Mouse (Mus musculus) heart, postnatal 25 days (tissue): Measurements from ENCODE around the gene Bcl11a. TPM values are rescaled to one million over a fixed set of nuclear protein-coding genes. Genes with fewer than 3 reads are reported as not detected.
A peak's percentile ranks its signal among the peaks of the same experiment; 100 is the strongest.

Experiments used
- DNase-seq: peaks from one replicate; pipeline ENCODE4 v3.0.0; 2022; ENCODE audit warnings: low spot score
- intact Hi-C: fragments of 180-260 bp; cut with DNase I; formaldehyde crosslinking; loops from one replicate; pipeline ENCODE4 v1.15.1; 2025
- total RNA-seq, 2 experiments: library from RNA; stranded (reverse); gene quantifications; 2 replicates each; pipeline ENCODE4 v1.2.3; 2021

The Bcl11a gene
- total RNA-seq, 2 experiments from 2014 or later, result 4.2 to 4.7 TPM

GRCm38 (mm10) chr11:24079392-24080391 lies 1.8 kb downstream of the Bcl11a start:
- intact Hi-C loops, result loop anchor here (5.0 kb wide), 1 partner anchor 1223 kb away; no protein-coding TSS in a partner anchor
- DNase-seq, result peak; percentile 6

GRCm38 (mm10) chr11:24080541-24080940 lies 2.7 kb downstream of the Bcl11a start:
- intact Hi-C loops, result loop anchor here (5.0 kb wide), 1 partner anchor 1222 kb away; no protein-coding TSS in a partner anchor
- no peak for DNase-seq

GRCm38 (mm10) chr11:24081016-24081686 lies 3.3 kb downstream of the Bcl11a start:
- peak; percentile 6 for DNase-seq
- intact Hi-C loops, result loop anchor here (5.0 kb wide), 1 partner anchor 1221 kb away; no protein-coding TSS in a partner anchor

- DNase-seq, result no peak
- intact Hi-C loops, result loop anchor here (5.0 kb wide), 1 partner anchor 1220 kb away; no protein-coding TSS in a partner anchor
These were observed 4.0 kb downstream of the Bcl11a start for GRCm38 (mm10) chr11:24081687-24082384.

GRCm38 (mm10) chr11:24082385-24083075 lies 4.7 kb downstream of the Bcl11a start:
- intact Hi-C loops, result loop anchor here (5.0 kb wide), 1 partner anchor 1220 kb away; no protein-coding TSS in a partner anchor
- DNase-seq, result no peak

GRCm38 (mm10) chr11:24083076-24083405 lies 5.2 kb downstream of the Bcl11a start:
- intact Hi-C loops, result loop anchor here (5.0 kb wide), 1 partner anchor 1219 kb away; no protein-coding TSS in a partner anchor
- DNase-seq, result no peak

- intact Hi-C loops, result loop anchor here (5.0 kb wide), 1 partner anchor 1219 kb away; no protein-coding TSS in a partner anchor
- DNase-seq, result no peak
These were observed 5.6 kb downstream of the Bcl11a start for GRCm38 (mm10) chr11:24083423-24083822.

- DNase-seq, result no peak
- intact Hi-C loops, result loop anchor here (5.0 kb wide), 1 partner anchor 1218 kb away; no protein-coding TSS in a partner anchor
These were observed 6.2 kb downstream of the Bcl11a start for GRCm38 (mm10) chr11:24084077-24084476.

GRCm38 (mm10) chr11:24084590-24084989 lies 6.7 kb downstream of the Bcl11a start:
- DNase-seq, result no peak
- intact Hi-C loops, result loop anchor here (5.0 kb wide), 1 partner anchor 1218 kb away; no protein-coding TSS in a partner anchor

- intact Hi-C loops, result no loop called here
- no peak for DNase-seq
These were observed 8.1 kb downstream of the Bcl11a start for GRCm38 (mm10) chr11:24085986-24086385.

GRCm38 (mm10) chr11:24087069-24087468 lies 9.2 kb downstream of the Bcl11a start:
- intact Hi-C loops, result no loop called here
- no peak for DNase-seq

GRCm38 (mm10) chr11:24090443-24090842 lies 12.6 kb downstream of the Bcl11a start:
- DNase-seq, result no peak
- intact Hi-C loops, result no loop called here

- no peak for DNase-seq
- intact Hi-C loops, result no loop called here
These were observed 13.7 kb downstream of the Bcl11a start for GRCm38 (mm10) chr11:24091393-24092080.

- intact Hi-C loops, result no loop called here
- no peak for DNase-seq
These were observed 14.8 kb downstream of the Bcl11a start for GRCm38 (mm10) chr11:24092618-24093017.

- intact Hi-C loops, result no loop called here
- DNase-seq, result no peak
These were observed 16.2 kb downstream of the Bcl11a start for GRCm38 (mm10) chr11:24094086-24094487.

GRCm38 (mm10) chr11:24095236-24095635 lies 17.4 kb downstream of the Bcl11a start:
- intact Hi-C loops, result no loop called here
- DNase-seq, result no peak

GRCm38 (mm10) chr11:24095656-24096353 lies 17.9 kb downstream of the Bcl11a start:
- DNase-seq, result no peak
- intact Hi-C loops, result no loop called here

GRCm38 (mm10) chr11:24096483-24096882 lies 18.6 kb downstream of the Bcl11a start:
- intact Hi-C loops, result no loop called here
- no peak for DNase-seq
